Mouse (Mus musculus) megakaryocyte, embryonic 14.5 days (primary cell): Measurements from ENCODE around the gene Arhgap24.

ENCODE experiments used
- FLI1 ChIP-seq: IDR thresholded peaks from 2 replicates; pipeline ENCODE4 v1.6.1; 2012; ENCODE audit warnings: low read length, inconsistent platforms, mixed read lengths
- GATA1 ChIP-seq: IDR thresholded peaks from 3 replicates; pipeline ENCODE4 v1.6.1; 2012; ENCODE audit warnings: mixed read lengths, low read length, inconsistent platforms, borderline replicate concordance

- TF ChIP-seq GATA1: no peak
- no peak for TF ChIP-seq FLI1
These were observed 296.7 kb downstream of the Arhgap24 start for GRCm38 (mm10) chr5:102777852-102778251.
